Mouse (Mus musculus): Measurements from ENCODE around the gene Tnfsf13. TPM values are rescaled to one million over a fixed set of nuclear protein-coding genes. Genes with fewer than 3 reads are reported as not detected.
A peak's percentile ranks its signal among the peaks of the same experiment; 100 is the strongest.
"Not testable (repeated sequence)": the region's sequence is repeated elsewhere in the genome, so short reads cannot be mapped to it uniquely, and the experiment has no call there.

The Tnfsf13 gene
- total RNA-seq, 2 experiments from 2014 or later, result 5.4 to 41.8 TPM

- ATAC-seq (replicated peaks; ENCODE audit: poor library complexity, severe bottlenecking), result no peak
These were observed 21.3 kb upstream of the Tnfsf13 start for GRCm38 (mm10) chr11:69706775-69707479.

DNA sequence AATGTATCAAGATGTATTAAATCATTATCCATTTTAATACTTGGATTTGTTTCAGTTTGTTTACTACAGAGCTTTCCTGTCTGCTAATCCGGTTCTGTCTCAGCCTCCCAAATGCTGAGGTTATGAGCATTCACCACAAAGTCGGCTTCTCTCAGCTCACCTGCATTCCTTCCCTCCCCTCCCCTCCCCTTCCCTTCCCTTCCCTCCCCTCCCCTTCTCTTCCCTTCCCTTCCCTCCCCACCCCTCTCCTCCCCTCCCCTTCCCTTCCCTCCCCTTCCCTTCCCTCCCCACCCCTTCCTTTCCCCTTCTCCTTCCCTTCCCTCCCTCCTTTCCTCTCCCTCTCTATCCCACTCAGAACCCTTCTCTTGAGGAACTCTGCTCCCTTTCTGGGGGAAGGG is 19.0 kb upstream of the Tnfsf13 start:
- ATAC-seq (replicated peaks; ENCODE audit: poor library complexity, severe bottlenecking), result no peak

DNA sequence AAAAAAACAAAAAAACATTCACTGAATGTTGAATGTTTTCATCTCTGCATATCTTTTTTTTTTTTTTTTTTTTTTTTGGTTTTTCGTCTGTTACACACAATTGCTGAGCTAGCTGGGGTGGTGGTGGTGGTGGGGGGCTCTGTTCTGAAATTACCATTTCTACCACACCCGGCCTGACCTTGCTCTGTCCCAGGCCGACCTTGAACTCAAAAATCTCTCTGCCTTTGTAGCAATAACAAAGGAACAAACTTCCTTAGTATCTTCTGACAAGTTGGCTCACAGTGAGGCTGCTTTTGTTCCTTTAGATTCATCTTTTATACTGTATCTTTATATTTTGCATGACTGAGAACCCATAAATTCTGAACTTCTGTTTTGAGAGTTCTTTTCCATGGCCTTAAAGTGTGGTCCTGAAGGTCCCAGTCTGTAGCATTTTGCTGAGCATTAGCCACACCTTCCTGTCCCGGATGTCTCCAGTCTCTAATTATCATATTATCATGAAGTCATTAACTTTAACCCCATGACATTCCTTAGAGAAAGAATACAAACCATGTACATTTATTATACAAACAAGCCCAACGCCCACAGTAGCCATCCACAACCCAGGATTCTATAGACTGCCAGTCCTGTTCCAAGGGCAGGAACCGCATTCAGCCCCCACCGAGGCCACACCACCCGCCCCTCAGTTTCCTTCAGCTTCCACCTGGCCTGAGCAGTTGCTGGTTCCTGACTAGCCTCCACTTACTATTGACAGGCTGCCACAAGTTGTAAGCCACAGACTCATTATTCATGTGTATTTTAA is 18.4 kb upstream of the Tnfsf13 start:
- ATAC-seq (replicated peaks; ENCODE audit: poor library complexity, severe bottlenecking), result no peak

DNA sequence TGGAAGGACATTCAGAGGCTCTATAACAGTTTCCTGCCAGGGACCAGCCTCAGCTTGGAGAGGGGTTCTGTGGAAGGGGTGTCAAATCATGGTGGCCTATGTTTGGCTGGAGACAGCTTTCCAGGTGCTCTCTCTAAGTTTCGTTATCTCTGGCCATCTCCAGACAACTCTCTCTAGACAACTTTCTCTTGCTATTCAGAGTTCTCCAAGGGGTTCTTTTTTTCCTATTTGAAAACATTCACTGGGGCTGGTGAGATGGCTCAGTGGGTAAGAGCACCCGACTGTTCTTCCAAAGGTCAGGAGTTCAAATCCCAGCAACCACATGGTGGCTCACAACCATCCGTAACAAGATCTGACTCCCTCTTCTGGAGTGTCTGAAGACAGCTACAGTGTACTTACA is 17.8 kb upstream of the Tnfsf13 start:
- not testable (repeated sequence) for ATAC-seq (replicated peaks; ENCODE audit: poor library complexity, severe bottlenecking)

DNA sequence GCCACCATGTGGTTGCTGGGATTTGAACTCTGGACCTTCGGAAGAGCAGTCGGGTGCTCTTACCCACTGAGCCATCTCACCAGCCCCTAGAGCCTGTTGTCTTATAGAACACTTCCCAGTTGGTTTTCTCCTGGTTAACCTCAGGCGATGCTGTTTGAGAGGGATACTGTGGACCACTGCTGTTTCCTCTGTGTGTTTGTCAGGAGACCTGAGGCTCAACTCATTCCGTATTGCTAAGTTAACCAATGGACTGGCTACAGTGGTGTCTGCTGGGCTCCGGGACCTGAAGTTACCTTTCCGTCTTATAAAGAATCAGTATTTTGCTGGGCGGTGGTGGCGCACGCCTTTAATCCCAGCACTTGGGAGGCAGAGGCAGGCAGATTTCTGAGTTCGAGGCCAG is 17.3 kb upstream of the Tnfsf13 start:
- not testable (repeated sequence) for ATAC-seq (replicated peaks; ENCODE audit: poor library complexity, severe bottlenecking)

DNA sequence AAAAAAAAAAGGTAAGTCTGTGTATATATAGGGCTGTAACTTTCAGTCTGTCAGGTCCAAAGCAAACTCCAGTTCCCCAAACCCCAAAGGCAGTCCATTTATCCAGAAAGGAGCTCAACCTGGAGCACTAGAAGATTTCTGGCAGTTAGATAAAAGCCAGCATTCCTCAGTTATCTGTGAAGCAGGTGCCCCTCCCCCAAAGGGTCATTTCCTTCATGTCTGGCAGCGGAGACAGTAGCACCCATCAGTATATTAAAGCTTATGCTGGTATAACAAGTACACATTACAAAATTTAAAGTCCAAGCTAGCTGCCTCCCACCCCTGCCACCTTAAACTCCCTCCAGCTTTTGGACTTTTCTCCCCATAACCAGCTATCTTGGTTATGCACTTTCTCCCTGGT is 14.0 kb upstream of the Tnfsf13 start:
- ATAC-seq (replicated peaks; ENCODE audit: poor library complexity, severe bottlenecking), result no peak

DNA sequence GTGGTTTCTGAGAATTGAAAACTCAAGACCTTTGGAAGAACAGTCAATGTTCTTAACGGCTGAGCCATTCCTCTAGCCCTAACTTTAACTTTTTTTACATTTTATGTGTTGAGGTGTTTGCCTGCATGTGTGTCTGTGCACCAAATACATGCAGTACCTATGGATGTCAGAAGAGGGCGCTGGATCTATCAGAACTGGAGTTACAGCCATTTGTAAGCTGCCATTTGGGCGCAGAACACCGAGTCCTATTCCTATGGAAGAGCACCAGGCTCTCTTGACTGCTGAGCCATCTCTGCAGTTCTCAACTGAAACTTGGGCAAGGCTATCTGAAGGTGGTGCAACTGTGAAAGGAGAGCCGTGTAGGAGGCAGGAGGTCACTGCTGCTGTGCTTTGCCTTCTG is 13.0 kb upstream of the Tnfsf13 start:
- ATAC-seq (replicated peaks; ENCODE audit: poor library complexity, severe bottlenecking), result no peak

DNA sequence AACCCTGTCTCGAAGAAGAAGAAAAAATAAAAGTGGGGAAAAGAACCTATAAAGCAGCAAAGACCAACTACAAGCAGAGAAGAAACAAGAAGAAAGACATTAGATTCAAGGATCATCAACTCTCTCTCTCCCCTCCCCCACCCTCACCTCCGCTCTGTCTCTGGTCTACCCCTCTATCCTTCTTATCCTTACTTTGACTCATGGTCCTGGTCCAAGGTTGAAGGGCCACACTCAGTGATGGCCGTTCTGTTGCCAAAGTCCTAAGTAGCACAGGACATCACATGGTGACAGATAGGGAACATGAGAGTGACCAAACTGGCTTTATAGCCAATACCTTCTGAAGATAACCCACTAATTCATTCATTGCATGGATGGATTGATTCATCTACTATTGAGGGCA is 11.8 kb upstream of the Tnfsf13 start:
- ATAC-seq (replicated peaks; ENCODE audit: poor library complexity, severe bottlenecking), result no peak

GRCm38 (mm10) chr11:69695361-69696181 is 10.0 kb upstream of the Tnfsf13 start, which contains the start of the genes Tnfsf12 and Tnfsfm13:
Gene Tnfsf12 (minus strand): TSS chr11:69695849.
Gene Tnfsfm13 (minus strand): TSS chr11:69696098.
- ATAC-seq (replicated peaks; ENCODE audit: poor library complexity, severe bottlenecking), result peak; percentile 95

DNA sequence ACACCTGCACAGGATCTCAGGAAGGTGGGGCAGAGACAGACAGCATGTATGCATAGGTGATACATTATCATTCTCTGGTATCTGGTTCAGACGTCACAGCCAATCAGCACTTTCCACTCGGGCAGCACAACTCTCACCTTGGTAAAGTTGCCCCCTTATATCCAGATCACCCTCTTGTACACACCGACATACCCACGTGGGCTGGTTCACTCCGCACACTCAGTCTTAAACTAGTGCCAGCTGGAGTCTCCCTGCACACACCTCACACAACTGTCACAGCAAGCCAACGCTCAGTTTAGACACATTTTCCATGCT is 9.4 kb upstream of the Tnfsf13 start:
- no peak for ATAC-seq (replicated peaks; ENCODE audit: poor library complexity, severe bottlenecking)

DNA sequence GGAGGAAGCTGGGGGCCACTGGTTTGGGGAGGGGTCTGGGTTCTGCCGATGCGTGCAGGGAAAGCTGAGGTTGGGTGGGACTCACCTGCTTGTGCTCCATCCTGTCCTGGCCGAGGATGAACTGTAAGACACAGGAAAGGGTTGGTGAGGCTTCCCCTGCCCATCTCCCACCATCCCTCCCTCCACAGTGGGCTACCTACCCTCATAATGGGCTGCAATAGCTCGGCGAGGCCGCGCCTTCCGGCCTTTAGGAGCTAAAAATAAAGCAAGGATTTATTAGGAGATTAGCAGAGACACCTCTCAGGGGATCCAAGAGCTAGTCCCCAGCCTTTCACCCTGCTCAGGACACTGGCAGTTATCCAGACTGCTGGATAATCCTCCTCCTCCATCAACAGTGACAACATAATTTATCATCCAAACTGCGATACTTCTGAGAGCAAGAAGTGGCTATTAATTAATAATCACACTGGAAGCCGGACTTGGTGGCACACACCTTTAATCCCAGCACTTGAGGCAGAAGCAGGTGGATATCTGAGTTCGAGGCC is 7.9 kb upstream of the Tnfsf13 start:
- no peak for ATAC-seq (replicated peaks; ENCODE audit: poor library complexity, severe bottlenecking)

GRCm38 (mm10) chr11:69692863-69693262 is 7.3 kb upstream of the Tnfsf13 start:
- ATAC-seq (replicated peaks; ENCODE audit: poor library complexity, severe bottlenecking), result no peak

DNA sequence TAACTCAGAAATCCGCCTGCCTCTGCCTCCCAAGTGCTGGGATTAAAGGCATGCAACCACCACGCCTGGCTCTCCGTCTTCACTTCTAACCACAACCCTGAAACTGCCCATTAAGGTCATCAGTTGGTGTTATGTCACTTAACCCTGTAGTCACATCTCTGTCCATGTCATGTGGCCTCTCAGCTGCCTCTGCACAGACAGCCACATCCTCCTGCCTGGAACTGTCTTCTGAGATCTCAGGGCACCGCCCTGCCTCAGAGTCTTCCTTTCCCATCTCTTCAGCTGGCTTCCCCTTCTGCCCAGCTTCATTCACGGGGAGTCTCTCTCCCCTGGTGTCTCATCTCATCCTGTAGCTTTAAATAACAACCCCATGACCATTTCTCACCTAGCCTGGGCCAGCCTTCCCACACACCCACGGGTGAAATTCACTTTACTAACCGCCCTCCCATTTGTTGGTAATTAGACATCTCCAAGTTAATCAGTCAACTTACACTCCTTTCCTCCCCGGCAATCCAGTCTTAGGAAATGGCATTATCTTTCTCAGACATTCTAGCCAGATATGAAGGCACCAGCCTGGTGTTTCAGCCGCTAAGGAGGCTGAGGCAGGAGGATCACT is 6.7 kb upstream of the Tnfsf13 start:
- ATAC-seq (replicated peaks; ENCODE audit: poor library complexity, severe bottlenecking), result peak; percentile 54

DNA sequence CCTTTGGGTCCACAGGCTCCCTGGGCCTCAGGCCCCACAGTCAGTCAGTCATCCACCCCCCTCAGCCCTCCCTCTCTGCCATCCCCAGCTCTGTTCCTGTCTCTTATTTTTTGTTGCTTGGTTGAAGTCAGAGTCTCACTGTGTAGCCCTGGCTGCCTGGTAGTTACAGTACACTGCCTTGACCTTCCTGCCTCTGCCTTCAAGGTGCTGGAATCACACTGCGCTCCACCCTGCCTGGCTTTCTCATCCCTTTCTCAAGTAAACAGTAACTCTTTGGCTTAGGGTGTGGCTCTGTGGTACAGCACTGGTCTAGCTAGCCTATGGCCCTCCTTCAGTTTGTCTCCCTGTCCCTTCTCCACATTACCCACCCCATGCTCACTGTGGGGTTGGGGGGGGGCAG is 4.3 kb upstream of the Tnfsf13 start:
- ATAC-seq (replicated peaks; ENCODE audit: poor library complexity, severe bottlenecking), result no peak

DNA sequence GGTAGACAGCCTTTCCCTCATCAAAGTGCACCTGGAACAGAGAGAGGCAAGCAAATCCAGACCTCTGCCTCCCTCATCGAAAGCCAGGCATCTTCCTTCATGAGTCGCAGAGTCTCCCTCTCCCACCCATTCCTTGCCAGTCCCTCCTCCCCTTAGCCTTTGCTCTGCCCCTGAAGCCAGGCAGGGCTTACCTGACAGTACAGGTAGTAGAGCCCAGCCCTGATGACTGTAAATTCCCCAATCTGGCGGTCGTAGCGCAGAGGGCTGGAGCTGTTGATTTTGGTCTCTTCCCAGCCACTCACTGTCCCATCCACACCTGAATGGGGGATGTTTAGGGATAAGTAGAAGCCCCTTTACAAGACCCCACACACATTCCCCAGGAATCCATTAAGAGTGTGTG is 1.5 kb upstream of the Tnfsf13 start:
- ATAC-seq (replicated peaks; ENCODE audit: poor library complexity, severe bottlenecking), result no peak

DNA sequence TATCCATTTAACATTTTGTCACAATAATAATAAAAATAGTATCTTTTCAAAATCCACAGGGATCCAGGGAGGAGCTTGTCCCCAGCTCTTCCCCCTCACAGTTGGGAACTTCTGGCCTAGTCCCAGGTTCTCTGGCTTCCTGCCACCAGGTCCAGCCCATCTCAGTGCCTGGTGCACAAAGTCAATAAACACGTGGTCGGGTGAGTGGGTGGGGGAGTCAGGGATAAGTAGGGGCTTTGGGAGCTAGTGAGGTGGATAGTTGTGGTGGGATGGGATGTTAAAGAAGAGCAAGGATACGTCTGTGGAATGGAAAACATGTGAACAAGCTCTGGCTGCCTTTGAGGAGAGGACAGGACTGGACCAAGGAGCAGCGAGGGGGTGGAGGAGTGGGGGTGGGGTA is 793 bp upstream of the Tnfsf13 start:
- no peak for ATAC-seq (replicated peaks; ENCODE audit: poor library complexity, severe bottlenecking)

DNA sequence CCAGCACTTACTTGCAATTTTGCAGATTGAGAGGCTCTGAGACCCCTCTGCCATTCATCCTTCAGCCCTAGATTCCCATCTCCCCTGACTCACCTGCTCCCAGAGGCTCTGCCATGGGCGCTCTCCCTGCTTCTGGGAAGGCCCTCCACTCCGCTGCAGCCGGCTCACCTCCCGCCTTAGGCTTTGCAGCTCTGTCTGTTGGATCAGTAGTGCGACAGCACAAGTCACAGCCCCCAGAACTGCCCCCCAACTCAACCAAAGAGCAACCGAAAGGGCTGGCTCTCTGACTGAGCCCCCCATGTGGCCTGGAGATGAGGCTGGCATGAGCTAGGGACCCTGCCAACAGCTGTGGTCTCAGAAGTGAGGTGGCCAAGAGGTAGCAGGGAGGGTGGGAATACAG is 648 bp downstream of the Tnfsf13 start:
- no peak for ATAC-seq (replicated peaks; ENCODE audit: poor library complexity, severe bottlenecking)

GRCm38 (mm10) chr11:69684128-69684745 is 1.3 kb downstream of the Tnfsf13 start:
- no peak for ATAC-seq (replicated peaks; ENCODE audit: poor library complexity, severe bottlenecking)

GRCm38 (mm10) chr11:69683576-69683975 is 2.0 kb downstream of the Tnfsf13 start:
- ATAC-seq (replicated peaks; ENCODE audit: poor library complexity, severe bottlenecking), result no peak
